Mouse (Mus musculus): Measurements from ENCODE around the gene Akr1d1.

The Akr1d1 gene

GRCm38 (mm10) chr6:37571939-37572338 lies 42.0 kb downstream of the Akr1d1 start:
- no peak for DNase-seq

GRCm38 (mm10) chr6:37572935-37573334 lies 43.0 kb downstream of the Akr1d1 start:
- DNase-seq: no peak

GRCm38 (mm10) chr6:37580476-37580875 lies 50.5 kb downstream of the Akr1d1 start:
- no peak for DNase-seq

GRCm38 (mm10) chr6:37589340-37589962 lies 59.5 kb downstream of the Akr1d1 start:
- DNase-seq: peak; percentile 69

GRCm38 (mm10) chr6:37590800-37591199 lies 60.8 kb downstream of the Akr1d1 start:
- DNase-seq: no peak

GRCm38 (mm10) chr6:37592101-37593032 lies 62.4 kb downstream of the Akr1d1 start:
- DNase-seq: peak; percentile 32

GRCm38 (mm10) chr6:37593033-37593374 lies 63.0 kb downstream of the Akr1d1 start:
- no peak for DNase-seq

- no peak for DNase-seq
Observed at GRCm38 (mm10) chr6:37593551-37594089, 63.6 kb downstream of the Akr1d1 start.

GRCm38 (mm10) chr6:37597088-37597487 lies 67.1 kb downstream of the Akr1d1 start:
- DNase-seq: no peak

- DNase-seq: no peak
Observed at GRCm38 (mm10) chr6:37598033-37598432, 68.1 kb downstream of the Akr1d1 start.

GRCm38 (mm10) chr6:37600976-37601498 lies 71.1 kb downstream of the Akr1d1 start:
- DNase-seq: no peak

- DNase-seq: no peak
Observed at GRCm38 (mm10) chr6:37602857-37603765, 73.1 kb downstream of the Akr1d1 start.

GRCm38 (mm10) chr6:37604178-37604883 lies 74.4 kb downstream of the Akr1d1 start:
- no peak for DNase-seq

GRCm38 (mm10) chr6:37604884-37605269 lies 74.9 kb downstream of the Akr1d1 start:
- no peak for DNase-seq

GRCm38 (mm10) chr6:37607511-37608289 lies 77.7 kb downstream of the Akr1d1 start:
- no peak for DNase-seq

- DNase-seq: no peak
Observed at GRCm38 (mm10) chr6:37612603-37613284, 82.8 kb downstream of the Akr1d1 start.

GRCm38 (mm10) chr6:37615490-37615889 lies 85.5 kb downstream of the Akr1d1 start:
- DNase-seq: no peak

GRCm38 (mm10) chr6:37616136-37616535 lies 86.2 kb downstream of the Akr1d1 start:
- DNase-seq: no peak

GRCm38 (mm10) chr6:37617431-37618011 lies 87.5 kb downstream of the Akr1d1 start:
- DNase-seq: peak; percentile 33
